Mouse (Mus musculus) C2C12 (cell line): ENCODE measurements around the gene Crtc2.

ENCODE experiments used
- CEBPB ChIP-seq: IDR thresholded peaks from one replicate; pipeline ENCODE4 v1.6.1; 2011; ENCODE audit warnings: low read depth, mild to moderate bottlenecking, control low read depth, moderate library complexity
- CTCF ChIP-seq: IDR thresholded peaks from one replicate; pipeline ENCODE4 v1.5.1; 2011; ENCODE audit not compliant: control insufficient read depth, insufficient read depth, insufficient read length
- FOSL1 ChIP-seq: IDR thresholded peaks from one replicate; pipeline ENCODE4 v1.8.0; 2011; ENCODE audit warnings: mild to moderate bottlenecking, low read length; ENCODE audit not compliant: poor library complexity, insufficient read depth, severe bottlenecking
- MAX ChIP-seq: IDR thresholded peaks from one replicate; pipeline ENCODE4 v1.6.1; 2011; ENCODE audit warnings: mild to moderate bottlenecking, control low read depth
- MYOD1 ChIP-seq: IDR thresholded peaks from one replicate; pipeline ENCODE4 v1.6.1; 2011; ENCODE audit warnings: low read depth; ENCODE audit not compliant: control insufficient read depth, insufficient read length
- USF1 ChIP-seq: IDR thresholded peaks from one replicate; pipeline ENCODE4 v1.6.1; 2011; ENCODE audit warnings: low read depth, mild to moderate bottlenecking, control low read depth, moderate library complexity

DNA sequence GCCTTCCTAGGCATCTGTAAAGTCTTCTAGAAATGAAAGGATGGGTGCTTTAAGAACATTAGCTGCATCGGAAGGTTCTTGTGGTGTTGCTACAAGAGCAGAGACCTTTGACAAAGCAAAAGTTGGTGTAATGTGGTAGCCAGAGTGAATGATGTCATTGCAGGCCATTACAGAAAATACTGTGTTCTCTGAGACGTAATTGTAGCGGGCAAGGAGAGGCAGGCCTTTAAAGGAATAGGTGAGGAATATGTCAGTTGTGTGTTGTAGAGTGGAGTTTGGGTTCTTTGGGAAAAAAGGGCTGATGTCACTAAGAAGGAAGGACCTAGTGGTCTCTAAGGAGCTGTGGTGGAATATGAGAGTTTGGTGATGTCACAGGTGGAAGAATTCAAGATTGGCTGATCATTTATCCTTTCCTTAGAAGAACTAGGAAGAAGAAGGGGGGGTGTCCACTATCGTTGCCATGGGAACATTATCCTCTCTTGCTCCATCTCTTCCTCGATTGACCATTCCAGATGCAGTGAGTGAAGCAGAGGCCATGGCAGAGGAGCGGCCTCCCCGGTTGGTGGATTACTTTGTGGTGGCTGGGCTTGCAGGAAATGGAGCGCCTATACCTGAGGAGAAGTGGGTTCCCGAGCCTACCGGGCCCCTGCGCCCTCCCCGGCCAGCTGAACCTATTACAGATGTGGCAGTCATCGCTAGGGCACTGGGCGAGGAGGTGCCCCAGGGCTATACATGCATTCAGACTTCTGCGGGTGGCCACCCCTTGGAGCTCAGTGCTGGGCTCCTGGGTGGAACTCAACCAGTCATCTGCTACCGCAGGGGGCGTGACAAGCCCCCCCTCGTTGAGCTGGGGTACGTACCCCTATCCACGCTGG lies 13.2 kb downstream of the Crtc2 start:
- TF ChIP-seq CTCF: no peak
- TF ChIP-seq MAX: no peak
- TF ChIP-seq CEBPB: no peak
- no peak for TF ChIP-seq USF1
- TF ChIP-seq FOSL1: no peak
- no peak for TF ChIP-seq MYOD1
